Mouse (Mus musculus) midbrain, embryonic 14.5 days (tissue): ENCODE measurements at regions not wholly inside any gene's neighbourhood (a gene's known extent, or its start where the extent isn't known, plus 50 kb on each side); places are given as distances from the start of the nearest gene placed in this dataset.

Experiments
- ATAC-seq: fragments of 200-750 bp; cut with Nextera tagmentation; 2 replicates; pipeline ENCODE4 v1.8.0; 2017; ENCODE audit warnings: moderate number of reproducible peaks, moderate library complexity; ENCODE audit not compliant: low FRiP score, low TSS enrichment
- DNase-seq: peaks from one replicate; pipeline ENCODE4 v3.0.0-alpha.2; 2015
- H3K27ac ChIP-seq: fragments of 300-500 bp; sonication (generic); replicated peaks from 2 replicates; pipeline ENCODE4 v1.5.1; 2014; ENCODE audit warnings: mild to moderate bottlenecking, low read depth, low read length, moderate library complexity
- H3K27me3 ChIP-seq: fragments of 300-500 bp; sonication (generic); 2 replicates; pipeline ENCODE4 v1.6.1; 2014; ENCODE audit warnings: low read length, control low read depth, mixed read lengths; ENCODE audit not compliant: control insufficient read depth, insufficient read depth
- H3K36me3 ChIP-seq: fragments of 300-500 bp; sonication (generic); 2 replicates; pipeline ENCODE4 v1.6.1; 2014; ENCODE audit warnings: low read length, control low read depth; ENCODE audit not compliant: control insufficient read depth, insufficient read depth
- H3K4me1 ChIP-seq: fragments of 300-500 bp; sonication (generic); 2 replicates; pipeline ENCODE4 v1.6.1; 2014; ENCODE audit warnings: mild to moderate bottlenecking, antibody characterized with exemption, low read length, control low read depth; ENCODE audit not compliant: control insufficient read depth, insufficient read depth
- H3K4me2 ChIP-seq: fragments of 300-500 bp; sonication (generic); 2 replicates; pipeline ENCODE4 v1.6.1; 2014; ENCODE audit warnings: mild to moderate bottlenecking, low read length, moderate library complexity
- H3K4me3 ChIP-seq: fragments of 300-500 bp; sonication (generic); replicated peaks from 2 replicates; pipeline ENCODE4 v1.5.1; 2014; ENCODE audit warnings: low read depth, low read length
- H3K9ac ChIP-seq: fragments of 300-500 bp; sonication (generic); replicated peaks from 2 replicates; pipeline ENCODE4 v1.6.1; 2014; ENCODE audit warnings: mild to moderate bottlenecking, low read length, moderate library complexity
- H3K9me3 ChIP-seq: fragments of 300-500 bp; sonication (generic); 2 replicates; pipeline ENCODE4 v1.6.1; 2016; ENCODE audit warnings: low read length, control low read depth, mixed read lengths; ENCODE audit not compliant: control insufficient read depth
- WGBS: fragments of 180-500 bp; shearing (Covaris S2); extraction: QIAGEN DNeasy Blood & Tissue Kit; methylation state at CpG from one replicate; pipeline ENCODE4 v1.1.7; 2014; 5-methylcytosine and 5-hydroxymethylcytosine counted together

GRCm38 (mm10) chr1:167936726-167937125 is 247.7 kb downstream of the Lmx1a start:
- H3K9me3 ChIP-seq = no peaks in the 10 kb centered on the region
- no peak overlapping the region for H3K4me3 ChIP-seq
- 92% methylated on average over 4 of the region's 4 CpGs for WGBS
- H3K27me3 ChIP-seq = no peaks in the 10 kb centered on the region
- no peaks in the 10 kb centered on the region for H3K36me3 ChIP-seq
- no peak overlapping the region for H3K4me2 ChIP-seq
- ATAC-seq = no peak
- no peaks in the 10 kb centered on the region for H3K4me1 ChIP-seq
- no peak for DNase-seq
- H3K27ac ChIP-seq = no peak overlapping the region
- no peak overlapping the region for H3K9ac ChIP-seq

DNA sequence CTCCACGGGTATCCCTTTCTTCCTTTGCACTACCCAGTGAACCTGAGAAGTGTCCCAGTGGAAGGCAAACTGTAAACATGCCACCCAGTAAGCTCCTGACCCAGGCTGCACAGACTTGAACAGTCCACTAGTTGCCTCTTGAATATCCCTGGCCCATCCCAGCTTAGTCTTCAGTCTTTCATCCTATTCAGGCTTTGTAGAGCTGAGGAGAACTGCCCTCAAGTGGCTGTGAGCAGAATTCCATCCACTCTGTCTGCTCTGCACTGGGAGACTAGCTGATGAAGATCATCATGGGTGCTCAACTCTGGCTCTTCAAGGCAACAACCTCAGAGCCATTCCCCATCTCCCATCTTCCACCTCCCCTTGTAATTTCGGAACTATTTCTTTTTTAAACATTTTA is 249.1 kb downstream of the Lmx1a start:
- no peaks in the 10 kb centered on the region for H3K27me3 ChIP-seq
- ATAC-seq = no peak
- no peak overlapping the region for H3K27ac ChIP-seq
- H3K36me3 ChIP-seq = no peaks in the 10 kb centered on the region
- H3K4me1 ChIP-seq = 0 out of 2 replicates have a peak, but pooled peaks cover 4% of the 10 kb centered on the region
- WGBS = 87% methylated on average over 2 of the region's 2 CpGs
- no peak overlapping the region for H3K9ac ChIP-seq
- no peak overlapping the region for H3K4me2 ChIP-seq
- DNase-seq = no peak
- no peaks in the 10 kb centered on the region for H3K9me3 ChIP-seq
- H3K4me3 ChIP-seq = no peak overlapping the region

DNA sequence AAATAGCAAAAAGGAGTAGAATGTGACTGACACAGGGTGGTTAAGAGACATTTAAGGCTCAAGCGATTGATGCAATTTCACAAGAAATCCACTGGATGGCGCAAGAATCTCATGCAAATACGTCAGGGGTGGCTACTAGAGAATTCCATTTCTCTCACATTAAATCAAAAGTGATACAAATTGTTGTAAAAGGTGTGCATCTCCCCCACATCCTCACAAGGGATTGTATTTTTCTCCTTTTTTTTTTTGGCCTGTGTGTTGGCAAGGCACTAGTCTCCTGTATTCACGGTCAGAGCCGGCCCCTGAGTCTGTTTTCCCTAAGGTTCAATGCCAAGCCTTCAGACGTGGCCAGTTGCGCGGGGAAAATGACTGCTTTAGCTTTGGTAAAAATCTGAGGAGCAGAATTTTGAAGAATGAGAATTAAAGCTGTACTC is 253.0 kb downstream of the Lmx1a start:
- Histone ChIP-seq H3K36me3 (no peaks in the 10 kb centered on the region), H3K4me3 (no peak overlapping the region), H3K9me3 (no peaks in the 10 kb centered on the region), H3K9ac (no peak overlapping the region; the same call in 1 of the 2 replicates), H3K27ac (0 out of 2 replicates have a peak overlapping the region, but pooled peaks have one; percentile 37), H3K4me1 (0 out of 2 replicates have a peak, but pooled peaks cover 4% of the 10 kb centered on the region), H3K27me3 (no peaks in the 10 kb centered on the region), H3K4me2 (peak overlapping the region; percentile 25; the same call in 1 of the 2 replicates)
- ATAC-seq = no peak
- peak; percentile 91 for DNase-seq
- WGBS = 33% methylated on average over 8 of the region's 8 CpGs

GRCm38 (mm10) chr1:167943121-167943520 is 254.1 kb downstream of the Lmx1a start:
- WGBS = 83% methylated on average over 8 of the region's 8 CpGs
- Histone ChIP-seq H3K27ac (no peak overlapping the region), H3K27me3 (no peaks in the 10 kb centered on the region), H3K4me1 (0 out of 2 replicates have a peak, but pooled peaks cover 4% of the 10 kb centered on the region), H3K4me3 (no peak overlapping the region), H3K9me3 (no peaks in the 10 kb centered on the region), H3K36me3 (no peaks in the 10 kb centered on the region), H3K4me2 (no peak overlapping the region), H3K9ac (no peak overlapping the region)
- no peak for DNase-seq
- ATAC-seq = no peak

GRCm38 (mm10) chr1:167945615-167946252 is 256.7 kb downstream of the Lmx1a start:
- Histone ChIP-seq H3K27ac (no peak overlapping the region), H3K4me2 (no peak overlapping the region), H3K4me1 (0 out of 2 replicates have a peak, but pooled peaks cover 4% of the 10 kb centered on the region), H3K9me3 (no peaks in the 10 kb centered on the region), H3K36me3 (no peaks in the 10 kb centered on the region), H3K4me3 (no peak overlapping the region), H3K27me3 (no peaks in the 10 kb centered on the region), H3K9ac (no peak overlapping the region)
- 74% methylated on average over 9 of the region's 9 CpGs for WGBS
- DNase-seq (no peak), ATAC-seq (no peak)

GRCm38 (mm10) chr1:167947866-167948265 is 258.8 kb downstream of the Lmx1a start:
- Histone ChIP-seq H3K4me3 (no peak overlapping the region), H3K9ac (no peak overlapping the region), H3K9me3 (no peaks in the 10 kb centered on the region), H3K27me3 (no peaks in the 10 kb centered on the region), H3K27ac (no peak overlapping the region), H3K4me2 (no peak overlapping the region), H3K4me1 (no peaks in the 10 kb centered on the region), H3K36me3 (no peaks in the 10 kb centered on the region)
- peak; percentile 41 for DNase-seq
- WGBS = 68% methylated on average over 7 of the region's 7 CpGs
- no peak for ATAC-seq

GRCm38 (mm10) chr1:167951717-167952116 is 262.7 kb downstream of the Lmx1a start:
- H3K4me3 ChIP-seq = no peak overlapping the region
- H3K36me3 ChIP-seq = no peaks in the 10 kb centered on the region
- DNase-seq = no peak
- no peaks in the 10 kb centered on the region for H3K9me3 ChIP-seq
- H3K27me3 ChIP-seq = no peaks in the 10 kb centered on the region
- H3K4me2 ChIP-seq = no peak overlapping the region
- H3K9ac ChIP-seq = no peak overlapping the region
- no peaks in the 10 kb centered on the region for H3K4me1 ChIP-seq
- no peak for ATAC-seq
- H3K27ac ChIP-seq = no peak overlapping the region

DNA sequence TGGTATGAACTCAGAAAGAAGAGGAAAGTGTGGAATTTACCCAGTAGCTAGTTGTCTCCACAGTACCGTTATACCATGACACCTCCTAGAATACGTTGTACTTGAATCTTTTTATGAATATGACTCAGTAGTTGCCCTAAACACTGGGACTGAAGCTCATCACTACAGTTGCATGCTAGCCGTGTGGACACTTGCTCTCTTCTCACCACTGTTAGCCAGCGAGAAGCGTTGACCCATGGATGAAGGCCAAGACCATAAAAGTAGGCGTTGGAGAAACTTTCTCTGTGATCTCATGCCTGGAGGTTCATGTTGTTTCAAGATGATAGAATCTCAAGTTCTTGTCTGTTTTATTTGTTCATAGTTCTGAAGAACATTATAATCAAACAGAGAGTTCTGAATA is 269.5 kb downstream of the Lmx1a start:
- Histone ChIP-seq H3K4me2 (no peak overlapping the region), H3K27me3 (no peaks in the 10 kb centered on the region), H3K4me3 (no peak overlapping the region), H3K9me3 (no peaks in the 10 kb centered on the region), H3K4me1 (no peaks in the 10 kb centered on the region), H3K27ac (no peak overlapping the region), H3K36me3 (no peaks in the 10 kb centered on the region), H3K9ac (no peak overlapping the region)
- ATAC-seq = no peak
- WGBS = 95% methylated on average over 6 of the region's 6 CpGs
- DNase-seq = no peak

GRCm38 (mm10) chr1:167969545-167969944 is 280.5 kb downstream of the Lmx1a start:
- ATAC-seq (no peak), DNase-seq (peak; percentile 14)
- H3K4me3 ChIP-seq = no peak overlapping the region
- WGBS = 11% methylated on average over 3 of the region's 3 CpGs
- no peak overlapping the region for H3K27ac ChIP-seq
- H3K27me3 ChIP-seq = no peaks in the 10 kb centered on the region
- H3K4me1 ChIP-seq = no peaks in the 10 kb centered on the region
- no peak overlapping the region for H3K4me2 ChIP-seq
- H3K36me3 ChIP-seq = no peaks in the 10 kb centered on the region
- no peaks in the 10 kb centered on the region for H3K9me3 ChIP-seq
- H3K9ac ChIP-seq = no peak overlapping the region
